Mouse (Mus musculus): ENCODE data around the gene Olfr73. TPM values are rescaled to one million over a fixed set of nuclear protein-coding genes. Genes with fewer than 3 reads are reported as not detected.

The Olfr73 gene
- total and polyA plus RNA-seq, 2 experiments from 2014 or later, result not detected

DNA sequence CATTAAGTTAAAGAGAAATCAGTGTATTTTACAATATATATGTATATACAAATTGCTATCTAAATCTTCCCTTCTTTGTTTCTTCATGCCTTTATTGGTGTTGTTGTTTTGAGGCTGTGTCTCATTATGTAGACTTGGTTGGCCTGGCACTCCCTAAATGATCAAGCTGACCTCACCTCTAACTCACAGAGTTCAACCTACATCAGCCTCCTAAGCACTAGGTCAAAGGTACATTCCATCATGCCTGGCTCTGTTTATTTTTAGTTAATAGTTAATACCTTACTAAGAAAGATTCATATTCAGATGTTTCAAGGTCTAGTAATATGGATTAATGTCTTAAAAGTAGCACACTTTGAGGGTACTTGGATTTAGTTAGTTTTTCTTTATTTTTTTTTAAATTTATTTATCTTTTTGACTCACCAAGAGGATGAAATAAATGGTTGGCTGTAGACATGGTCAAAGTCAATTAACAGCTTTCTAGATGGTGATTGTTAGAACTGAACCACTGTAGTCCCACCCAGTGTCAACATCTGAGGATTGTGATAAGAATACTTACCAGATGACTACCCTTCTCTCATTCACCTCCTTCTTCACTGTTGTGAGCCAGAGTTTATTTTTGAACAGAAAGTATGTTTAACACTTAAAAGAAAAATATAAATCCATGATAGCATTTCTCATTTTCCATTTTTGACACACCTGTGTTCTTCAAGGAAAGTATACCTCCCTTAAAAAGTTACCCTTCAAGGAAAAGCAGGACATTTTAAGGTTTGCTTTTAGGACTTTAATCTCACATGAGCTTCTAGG is 29.8 kb downstream of the Olfr73 start, which contains the start of gene Olfr1160:
Gene Olfr1160 (minus strand): TSS at position 754 of the 804 bp plus-strand sequence.
- Histone ChIP-seq H3K4me3 (ENCODE audit: low read depth, low read length) (no peak within 1 kb of the TSS), H3K27ac (ENCODE audit: low read depth) (no peak within 1 kb of the TSS), H3K4me2 (ENCODE audit: low read depth, low read length) (no peak within 1 kb of the TSS), H3K9ac (replicated peaks; ENCODE audit: low read depth, low read length) (no peak within 1 kb of the TSS), H3K4me1 (ENCODE audit: control insufficient read depth, insufficient read depth) (no peaks in the 10 kb centered on the region), H3K9me3 (replicated peaks; ENCODE audit: control insufficient read depth, low read length) (no peaks in the 10 kb centered on the region), H3K27me3 (ENCODE audit: control insufficient read depth, insufficient read depth, low read length) (no peaks in the 10 kb centered on the region), H3K36me3 (replicated peaks; ENCODE audit: control insufficient read depth, insufficient read depth, low read length) (no peaks in the 10 kb centered on the region)
- no peak for TF ChIP-seq EP300 (IDR thresholded peaks at IDR 0.05; ENCODE audit: low read depth)
- no peak for TF ChIP-seq CTCF (IDR thresholded peaks at IDR 0.05; ENCODE audit: low read depth)
- no peak for ATAC-seq (ENCODE audit: insufficient read depth, low read depth)
- no peak for DNase-seq (ENCODE audit: low spot score)

DNA sequence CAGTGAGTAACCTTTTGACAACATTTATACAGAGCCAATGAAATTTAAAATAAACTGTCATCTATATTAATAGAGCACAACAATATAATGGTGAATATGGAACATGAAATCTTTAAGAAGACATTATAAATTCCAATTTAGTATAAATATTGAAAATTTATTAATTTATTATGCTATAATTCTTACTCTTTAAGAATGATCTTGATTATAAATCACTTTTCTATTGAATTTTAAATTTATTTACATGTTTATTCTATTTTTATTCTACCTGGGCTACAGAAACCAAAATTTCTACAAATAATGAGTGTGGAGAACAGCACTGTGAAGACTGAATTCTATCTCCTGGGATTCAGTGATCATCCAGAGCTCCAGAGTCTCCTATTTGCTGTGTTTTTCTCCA is 47.7 kb downstream of the Olfr73 start, which contains the start of gene Olfr1158:
Gene Olfr1158 (plus strand): TSS at position 301 of the 400 bp plus-strand sequence.
- H3K9me3 ChIP-seq (replicated peaks; ENCODE audit: control insufficient read depth, low read length), result no peaks in the 10 kb centered on the region
- H3K36me3 ChIP-seq (replicated peaks; ENCODE audit: control insufficient read depth, insufficient read depth, low read length), result no peaks in the 10 kb centered on the region
- no peaks in the 10 kb centered on the region for H3K4me1 ChIP-seq (ENCODE audit: control insufficient read depth, insufficient read depth)
- no peak within 1 kb of the TSS for H3K9ac ChIP-seq (replicated peaks; ENCODE audit: low read depth, low read length)
- H3K4me2 ChIP-seq (ENCODE audit: low read depth, low read length), result no peak within 1 kb of the TSS
- TF ChIP-seq EP300 (IDR thresholded peaks at IDR 0.05; ENCODE audit: low read depth) (no peak), CTCF (IDR thresholded peaks at IDR 0.05; ENCODE audit: low read depth) (no peak)
- no peak within 1 kb of the TSS for H3K4me3 ChIP-seq (ENCODE audit: low read depth, low read length)
- H3K27ac ChIP-seq (ENCODE audit: low read depth), result no peak within 1 kb of the TSS
- DNase-seq (ENCODE audit: low spot score), result no peak
- no peak for ATAC-seq (ENCODE audit: insufficient read depth, low read depth)
- H3K27me3 ChIP-seq (ENCODE audit: control insufficient read depth, insufficient read depth, low read length), result no peaks in the 10 kb centered on the region

Other genes starting within 250 kb of the Olfr73 start
- not detected in 2 replicates for gene Olfr1143, start 237.1 kb downstream of the Olfr73 start, total RNA-seq (2014; rRNA removed; ENCODE audit: low replicate concordance)
- not detected in 2 replicates for gene Olfr1143, start 237.1 kb downstream of the Olfr73 start, polyA plus RNA-seq (2015; fragmentation: Nextera tagmentation; extraction: Ambion mirVana)
- gene Olfr1145, start 227.9 kb downstream of the Olfr73 start, total RNA-seq (2014; rRNA removed; ENCODE audit: low replicate concordance), result not detected in 2 replicates
- not detected in 2 replicates for gene Olfr1145, start 227.9 kb downstream of the Olfr73 start, polyA plus RNA-seq (2015; fragmentation: Nextera tagmentation; extraction: Ambion mirVana)
- not detected in 2 replicates for gene Olfr1148, start 207.2 kb downstream of the Olfr73 start, total RNA-seq (2014; rRNA removed; ENCODE audit: low replicate concordance)
- not detected in 2 replicates for gene Olfr1148, start 207.2 kb downstream of the Olfr73 start, polyA plus RNA-seq (2015; fragmentation: Nextera tagmentation; extraction: Ambion mirVana)
- gene Olfr1150-ps1, start 193.7 kb downstream of the Olfr73 start, total RNA-seq (2014; rRNA removed; ENCODE audit: low replicate concordance), result not detected in 2 replicates
- gene Olfr1150-ps1, start 193.7 kb downstream of the Olfr73 start, polyA plus RNA-seq (2015; fragmentation: Nextera tagmentation; extraction: Ambion mirVana), result not detected in 2 replicates
- not detected in 2 replicates for gene Olfr1151, start 181.8 kb downstream of the Olfr73 start, total RNA-seq (2014; rRNA removed; ENCODE audit: low replicate concordance)
- not detected in 2 replicates for gene Olfr1151, start 181.8 kb downstream of the Olfr73 start, polyA plus RNA-seq (2015; fragmentation: Nextera tagmentation; extraction: Ambion mirVana)
- gene Olfr1152, start 171.2 kb downstream of the Olfr73 start, total RNA-seq (2014; rRNA removed; ENCODE audit: low replicate concordance), result not detected in 2 replicates
- not detected in 2 replicates for gene Olfr1152, start 171.2 kb downstream of the Olfr73 start, polyA plus RNA-seq (2015; fragmentation: Nextera tagmentation; extraction: Ambion mirVana)
- gene Olfr1153, start 142.7 kb downstream of the Olfr73 start, total RNA-seq (2014; rRNA removed; ENCODE audit: low replicate concordance), result not detected in 2 replicates
- gene Olfr1153, start 142.7 kb downstream of the Olfr73 start, polyA plus RNA-seq (2015; fragmentation: Nextera tagmentation; extraction: Ambion mirVana), result not detected in 2 replicates
- gene Olfr1154, start 132.5 kb downstream of the Olfr73 start, total RNA-seq (2014; rRNA removed; ENCODE audit: low replicate concordance), result not detected in 2 replicates
- gene Olfr1154, start 132.5 kb downstream of the Olfr73 start, polyA plus RNA-seq (2015; fragmentation: Nextera tagmentation; extraction: Ambion mirVana), result not detected in 2 replicates
- not detected in 2 replicates for gene Olfr1155, start 92.6 kb downstream of the Olfr73 start, total RNA-seq (2014; rRNA removed; ENCODE audit: low replicate concordance)
- not detected in 2 replicates for gene Olfr1155, start 92.6 kb downstream of the Olfr73 start, polyA plus RNA-seq (2015; fragmentation: Nextera tagmentation; extraction: Ambion mirVana)
- not detected in 2 replicates for gene Olfr1156, start 84.6 kb downstream of the Olfr73 start, total RNA-seq (2014; rRNA removed; ENCODE audit: low replicate concordance)
- not detected in 2 replicates for gene Olfr1156, start 84.6 kb downstream of the Olfr73 start, polyA plus RNA-seq (2015; fragmentation: Nextera tagmentation; extraction: Ambion mirVana)
- gene Olfr1157, start 69.4 kb downstream of the Olfr73 start, total RNA-seq (2014; rRNA removed; ENCODE audit: low replicate concordance), result not detected in 2 replicates
- not detected in 2 replicates for gene Olfr1157, start 69.4 kb downstream of the Olfr73 start, polyA plus RNA-seq (2015; fragmentation: Nextera tagmentation; extraction: Ambion mirVana)
- not detected in 2 replicates for gene Olfr74, start 63.0 kb downstream of the Olfr73 start, total RNA-seq (2014; rRNA removed; ENCODE audit: low replicate concordance)
- not detected in 2 replicates for gene Olfr74, start 63.0 kb downstream of the Olfr73 start, polyA plus RNA-seq (2015; fragmentation: Nextera tagmentation; extraction: Ambion mirVana)
- gene Olfr1158, start 47.6 kb downstream of the Olfr73 start, total RNA-seq (2014; rRNA removed; ENCODE audit: low replicate concordance), result not detected in 2 replicates
- not detected in 2 replicates for gene Olfr1158, start 47.6 kb downstream of the Olfr73 start, polyA plus RNA-seq (2015; fragmentation: Nextera tagmentation; extraction: Ambion mirVana)
- not detected in 2 replicates for gene Olfr1160, start 29.4 kb downstream of the Olfr73 start, total RNA-seq (2014; rRNA removed; ENCODE audit: low replicate concordance)
- gene Olfr1160, start 29.4 kb downstream of the Olfr73 start, polyA plus RNA-seq (2015; fragmentation: Nextera tagmentation; extraction: Ambion mirVana), result not detected in 2 replicates
- gene Olfr1161, start 14.9 kb downstream of the Olfr73 start, total RNA-seq (2014; rRNA removed; ENCODE audit: low replicate concordance), result not detected in 2 replicates
- not detected in 2 replicates for gene Olfr1161, start 14.9 kb downstream of the Olfr73 start, polyA plus RNA-seq (2015; fragmentation: Nextera tagmentation; extraction: Ambion mirVana)
- gene Olfr1162, start 13.4 kb upstream of the Olfr73 start, total RNA-seq (2014; rRNA removed; ENCODE audit: low replicate concordance), result not detected in 2 replicates
- gene Olfr1162, start 13.4 kb upstream of the Olfr73 start, polyA plus RNA-seq (2015; fragmentation: Nextera tagmentation; extraction: Ambion mirVana), result not detected in 2 replicates
- gene Olfr1163, start 34.1 kb upstream of the Olfr73 start, total RNA-seq (2014; rRNA removed; ENCODE audit: low replicate concordance), result not detected in 2 replicates
- gene Olfr1163, start 34.1 kb upstream of the Olfr73 start, polyA plus RNA-seq (2015; fragmentation: Nextera tagmentation; extraction: Ambion mirVana), result not detected in 2 replicates
- gene Olfr1164, start 56.3 kb upstream of the Olfr73 start, total RNA-seq (2014; rRNA removed; ENCODE audit: low replicate concordance), result not detected in 2 replicates
- gene Olfr1164, start 56.3 kb upstream of the Olfr73 start, polyA plus RNA-seq (2015; fragmentation: Nextera tagmentation; extraction: Ambion mirVana), result not detected in 2 replicates
- gene Olfr1166, start 90.6 kb upstream of the Olfr73 start, total RNA-seq (2014; rRNA removed; ENCODE audit: low replicate concordance), result not detected in 2 replicates
- gene Olfr1166, start 90.6 kb upstream of the Olfr73 start, polyA plus RNA-seq (2015; fragmentation: Nextera tagmentation; extraction: Ambion mirVana), result not detected in 2 replicates
- not detected in 2 replicates for gene Olfr1167, start 117.5 kb upstream of the Olfr73 start, total RNA-seq (2014; rRNA removed; ENCODE audit: low replicate concordance)
- gene Olfr1167, start 117.5 kb upstream of the Olfr73 start, polyA plus RNA-seq (2015; fragmentation: Nextera tagmentation; extraction: Ambion mirVana), result not detected in 2 replicates
- not detected in 2 replicates for gene Olfr1168, start 144.2 kb upstream of the Olfr73 start, total RNA-seq (2014; rRNA removed; ENCODE audit: low replicate concordance)
- gene Olfr1168, start 144.2 kb upstream of the Olfr73 start, polyA plus RNA-seq (2015; fragmentation: Nextera tagmentation; extraction: Ambion mirVana), result not detected in 2 replicates
- not detected in 2 replicates for gene Olfr1170, start 190.6 kb upstream of the Olfr73 start, total RNA-seq (2014; rRNA removed; ENCODE audit: low replicate concordance)
- gene Olfr1170, start 190.6 kb upstream of the Olfr73 start, polyA plus RNA-seq (2015; fragmentation: Nextera tagmentation; extraction: Ambion mirVana), result not detected in 2 replicates
- gene Olfr1173, start 242.2 kb upstream of the Olfr73 start, total RNA-seq (2014; rRNA removed; ENCODE audit: low replicate concordance), result not detected in 2 replicates
- gene Olfr1173, start 242.2 kb upstream of the Olfr73 start, polyA plus RNA-seq (2015; fragmentation: Nextera tagmentation; extraction: Ambion mirVana), result not detected in 2 replicates

Measured in heart, postnatal 0 days (tissue).